13 mouse cellular contexts compared by ENCODE assay signal in the genomic region with DNA sequence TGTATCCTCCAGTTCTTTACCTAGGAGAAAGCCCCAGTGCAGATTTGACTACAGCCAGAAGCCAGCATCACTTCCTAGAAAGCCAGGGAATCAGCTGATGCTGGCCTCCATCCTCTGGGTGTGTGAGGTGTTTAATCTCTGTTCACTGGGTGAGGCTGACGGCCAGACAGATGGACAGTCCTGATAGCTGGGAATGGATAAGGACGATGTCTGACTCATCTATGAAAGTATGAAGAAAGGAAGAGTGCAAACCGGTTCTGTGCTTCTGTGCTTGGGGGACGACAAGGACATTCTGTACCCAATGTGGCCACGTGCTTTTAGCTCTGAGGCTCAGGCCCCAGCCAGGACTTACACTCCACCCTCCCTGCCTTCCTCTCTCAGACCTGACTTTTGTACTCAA.
DNase-seq lines count a peak whose midpoint lies in the region; ATAC-seq lines count a peak whose summit lies in the region.
"Had no signal": no experiment of that assay in that cellular context is flagged by ENCODE, and none has a peak within 500 bp of the region (broad histone marks: within the 10 kb centered on the region; RNA-seq: fewer than 3 reads in every experiment).

No protein-coding gene starts in this region.

- WGBS in stomach, embryonic 15.5 days, result 58% methylated on average over 5 of the region's 5 CpGs

- H3K4me3 ChIP-seq in brown adipose tissue, adult 24 weeks (ENCODE audit: insufficient read depth, low read depth, low read length), result no peak overlapping the region
- H3K4me3 ChIP-seq in stomach, embryonic 15.5 days (replicated peaks), result no peak overlapping the region
- H3K4me3 ChIP-seq: hindbrain, embryonic 15.5 days had no signal

- H3K4me1 ChIP-seq in brown adipose tissue, adult 24 weeks (ENCODE audit: control insufficient read depth, insufficient read depth, insufficient read length, low read length), result peaks cover 16% of the 10 kb centered on the region
- H3K4me1 ChIP-seq in stomach, embryonic 15.5 days, result peaks cover 11% of the 10 kb centered on the region

- H3K27me3 ChIP-seq in stomach, embryonic 15.5 days (replicated peaks), result no peaks in the 10 kb centered on the region
- H3K27me3 ChIP-seq: hindbrain, embryonic 15.5 days had no signal

- peak; percentile 77 for ATAC-seq in stomach, embryonic 15.5 days (ENCODE audit: insufficient read depth, low FRiP score, low read depth)

- H3K9me3 ChIP-seq in stomach, embryonic 15.5 days, result no peaks in the 10 kb centered on the region
- H3K9me3 ChIP-seq: hindbrain, embryonic 15.5 days had no signal

- H3K36me3 ChIP-seq in stomach, embryonic 15.5 days, result no peaks in the 10 kb centered on the region
- H3K36me3 ChIP-seq: hindbrain, embryonic 15.5 days had no signal

- H3K27ac ChIP-seq in brown adipose tissue, adult 24 weeks (replicated peaks; ENCODE audit: low read depth, low read length), result peak overlapping the region; percentile 21; the same call in 1 of the 2 replicates
- no peak overlapping the region for H3K27ac ChIP-seq in stomach, embryonic 15.5 days
- H3K27ac ChIP-seq: hindbrain, embryonic 15.5 days had no signal

- no peak overlapping the region for H3K9ac ChIP-seq in stomach, embryonic 15.5 days
- H3K9ac ChIP-seq: hindbrain, embryonic 15.5 days had no signal

- intact Hi-C loops in left cerebral cortex, postnatal 25 days (cut with DNase I), result no loop called here

- no peak overlapping the region for H3K4me2 ChIP-seq in stomach, embryonic 15.5 days
- H3K4me2 ChIP-seq: hindbrain, embryonic 15.5 days had no signal

- DNase-seq in spleen, adult 12 weeks (ENCODE audit: low spot score), result peak; percentile 60
- DNase-seq in spleen, adult 18-20 months, result no peak
- DNase-seq in liver, result peak; percentile 89
- DNase-seq in frontal cortex, postnatal 14 days (ENCODE audit: low spot score in 2 of 2), result no peak
- no peak for DNase-seq in left cerebral cortex, postnatal 25 days (ENCODE audit: low spot score in 2 of 2)
- DNase-seq: gastrocnemius, postnatal 14 days; kidney, postnatal 36 days; left cerebral cortex, postnatal 4 days; lung, postnatal 36 days; thymus, postnatal 14 days had no signal

Comparison
In these comparisons a context has a peak if more than half of its experiments do, and no peak if none do; other contexts are left out.
1. DNase-seq: peak in spleen, adult 12 weeks (single experiment) and liver (single experiment); none in spleen, adult 18-20 months (0 of 2), frontal cortex, postnatal 14 days (0 of 2) and left cerebral cortex, postnatal 25 days (0 of 2).